Mouse (Mus musculus): ENCODE measurements around the gene Dgkq. TPM values are rescaled to one million over a fixed set of nuclear protein-coding genes. Genes with fewer than 3 reads are reported as not detected.

The Dgkq gene
- 23.2 TPM for polyA plus RNA-seq (2017; shearing (Covaris generic))

GRCm38 (mm10) chr5:108668977-108669936 is at the start of gene Dgkq:
Gene Dgkq, minus strand, starts transcription at chr5:108669672.

GRCm38 (mm10) chr5:108692271-108692670 is 22.8 kb upstream of the Dgkq start, which contains the start of gene Fgfrl1:
Gene Fgfrl1, plus strand, starts transcription at chr5:108692382.

GRCm38 (mm10) chr5:108675251-108675816 is 5.9 kb upstream of the Dgkq start, which contains the start of gene Slc26a1:
Gene Slc26a1, minus strand, starts transcription at chr5:108675569.

GRCm38 (mm10) chr5:108659698-108660631 is 9.5 kb downstream of the Dgkq start, which contains the start of gene Idua:
Gene Idua, plus strand, starts transcription at chr5:108660331.

GRCm38 (mm10) chr5:108629634-108630483 is 39.6 kb downstream of the Dgkq start, which contains the start of the genes Gak and Tmem175:
Gene Gak, minus strand, starts transcription at chr5:108629755.
Gene Tmem175, plus strand, starts transcription at chr5:108629770.

Other genes starting within 250 kb of the Dgkq start
- 192 TPM for gene Atp5k, start 235.2 kb downstream of the Dgkq start, polyA plus RNA-seq (2017; shearing (Covaris generic))
- not detected for gene Mfsd7a, start 220.8 kb downstream of the Dgkq start, polyA plus RNA-seq (2017; shearing (Covaris generic))
- 18.8 TPM for gene Pcgf3, start 208.4 kb downstream of the Dgkq start, polyA plus RNA-seq (2017; shearing (Covaris generic))
- gene Cplx1, start 119.6 kb downstream of the Dgkq start, polyA plus RNA-seq (2017; shearing (Covaris generic)) = not detected
- gene Gak, start 39.9 kb downstream of the Dgkq start, polyA plus RNA-seq (2017; shearing (Covaris generic)) = 164 TPM
- gene Tmem175, start 39.9 kb downstream of the Dgkq start, polyA plus RNA-seq (2017; shearing (Covaris generic)) = 52.3 TPM
- gene Idua, start 9.3 kb downstream of the Dgkq start, polyA plus RNA-seq (2017; shearing (Covaris generic)) = 56.8 TPM
- 0.10 TPM for gene Slc26a1, start 5.9 kb upstream of the Dgkq start, polyA plus RNA-seq (2017; shearing (Covaris generic))
- not detected for gene Fgfrl1, start 22.7 kb upstream of the Dgkq start, polyA plus RNA-seq (2017; shearing (Covaris generic))
- not detected for gene Rnf212, start 105.3 kb upstream of the Dgkq start, polyA plus RNA-seq (2017; shearing (Covaris generic))
- gene Tmed11, start 125.7 kb upstream of the Dgkq start, polyA plus RNA-seq (2017; shearing (Covaris generic)) = not detected
- not detected for gene Vmn2r8, start 139.2 kb upstream of the Dgkq start, polyA plus RNA-seq (2017; shearing (Covaris generic))
- not detected for gene Vmn2r9, start 182.9 kb upstream of the Dgkq start, polyA plus RNA-seq (2017; shearing (Covaris generic))